Mouse (Mus musculus): ENCODE measurements around the gene Selenon. TPM values are rescaled to one million over a fixed set of nuclear protein-coding genes. Genes with fewer than 3 reads are reported as not detected.
A peak's percentile ranks its signal among the peaks of the same experiment; 100 is the strongest.

Selenon gene
- polyA plus RNA-seq, 1 experiment from 2014 or later = 11.5 TPM

- H3K4me3 ChIP-seq (replicated peaks) = no peak overlapping the region
- WGBS = 94% methylated on average over 9 of the region's 9 CpGs
Measured at GRCm38 (mm10) chr4:134588287-134588686, 36.3 kb upstream of the Selenon start.

GRCm38 (mm10) chr4:134587636-134588197 is 35.8 kb upstream of the Selenon start:
- no peak overlapping the region for H3K4me3 ChIP-seq (replicated peaks)
- no peaks in the 10 kb centered on the region for H3K27me3 ChIP-seq
- no peaks in the 10 kb centered on the region for H3K36me3 ChIP-seq
- H3K27ac ChIP-seq = no peak overlapping the region
- 70% methylated on average over 11 of the region's 11 CpGs for WGBS
- no peak overlapping the region for H3K9ac ChIP-seq (replicated peaks)
- no peak for ATAC-seq
- peaks cover 22% of the 10 kb centered on the region for H3K4me1 ChIP-seq (replicated peaks)
- no peak overlapping the region for H3K4me2 ChIP-seq (replicated peaks)
- no peaks in the 10 kb centered on the region for H3K9me3 ChIP-seq

More at GRCm38 (mm10) chr4:134588287-134588686, 36.3 kb upstream of the Selenon start:
- H3K27ac ChIP-seq = no peak overlapping the region
- H3K9me3 ChIP-seq = no peaks in the 10 kb centered on the region
- H3K9ac ChIP-seq (replicated peaks) = no peak overlapping the region
- H3K4me1 ChIP-seq (replicated peaks) = peaks cover 23% of the 10 kb centered on the region
- H3K36me3 ChIP-seq = no peaks in the 10 kb centered on the region
- no peak for ATAC-seq
- no peak overlapping the region for H3K4me2 ChIP-seq (replicated peaks)
- H3K27me3 ChIP-seq = no peaks in the 10 kb centered on the region

GRCm38 (mm10) chr4:134586631-134587030 is 34.7 kb upstream of the Selenon start:
- H3K9me3 ChIP-seq = no peaks in the 10 kb centered on the region
- H3K4me1 ChIP-seq (replicated peaks) = peaks cover 14% of the 10 kb centered on the region
- no peak overlapping the region for H3K4me2 ChIP-seq (replicated peaks)
- H3K27me3 ChIP-seq = no peaks in the 10 kb centered on the region
- no peaks in the 10 kb centered on the region for H3K36me3 ChIP-seq
- H3K9ac ChIP-seq (replicated peaks) = no peak overlapping the region
- ATAC-seq = no peak
- no peak overlapping the region for H3K4me3 ChIP-seq (replicated peaks)
- WGBS = 94% methylated on average over 1 of the region's 1 CpGs
- no peak overlapping the region for H3K27ac ChIP-seq

GRCm38 (mm10) chr4:134586126-134586525 is 34.2 kb upstream of the Selenon start:
- ATAC-seq = no peak

GRCm38 (mm10) chr4:134583513-134583912 is 31.5 kb upstream of the Selenon start:
- peaks cover 29% of the 10 kb centered on the region for H3K4me1 ChIP-seq (replicated peaks)
- H3K4me3 ChIP-seq (replicated peaks) = no peak overlapping the region
- no peaks in the 10 kb centered on the region for H3K27me3 ChIP-seq
- ATAC-seq = no peak
- no peak overlapping the region for H3K9ac ChIP-seq (replicated peaks)
- no peaks in the 10 kb centered on the region for H3K9me3 ChIP-seq
- H3K27ac ChIP-seq = no peak overlapping the region
- WGBS = 75% methylated on average over 3 of the region's 3 CpGs
- H3K4me2 ChIP-seq (replicated peaks) = no peak overlapping the region
- no peaks in the 10 kb centered on the region for H3K36me3 ChIP-seq

More at GRCm38 (mm10) chr4:134586126-134586525, 34.2 kb upstream of the Selenon start:
- WGBS = 91% methylated on average over 7 of the region's 7 CpGs
- Histone ChIP-seq H3K4me3 (replicated peaks) (no peak overlapping the region), H3K27me3 (no peaks in the 10 kb centered on the region), H3K9me3 (no peaks in the 10 kb centered on the region), H3K36me3 (no peaks in the 10 kb centered on the region), H3K9ac (replicated peaks) (no peak overlapping the region), H3K4me1 (replicated peaks) (peaks cover 14% of the 10 kb centered on the region), H3K4me2 (replicated peaks) (no peak overlapping the region), H3K27ac (no peak overlapping the region)

GRCm38 (mm10) chr4:134581365-134581764 is 29.4 kb upstream of the Selenon start:
- no peak overlapping the region for H3K4me3 ChIP-seq (replicated peaks)
- peaks cover 29% of the 10 kb centered on the region for H3K4me1 ChIP-seq (replicated peaks)
- 48% methylated on average over 8 of the region's 8 CpGs for WGBS
- H3K27ac ChIP-seq = 0 out of 2 replicates have a peak overlapping the region, but pooled peaks have one; percentile 42
- H3K9ac ChIP-seq (replicated peaks) = 0 out of 2 replicates have a peak overlapping the region, but pooled peaks have one; percentile 32
- H3K36me3 ChIP-seq = no peaks in the 10 kb centered on the region
- no peak for ATAC-seq
- no peaks in the 10 kb centered on the region for H3K9me3 ChIP-seq
- H3K4me2 ChIP-seq (replicated peaks) = no peak overlapping the region
- no peaks in the 10 kb centered on the region for H3K27me3 ChIP-seq

GRCm38 (mm10) chr4:134580351-134581148 is 28.6 kb upstream of the Selenon start:
- H3K27ac ChIP-seq = no peak overlapping the region
- no peak for ATAC-seq
- 73% methylated on average over 15 of the region's 15 CpGs for WGBS
- H3K36me3 ChIP-seq = no peaks in the 10 kb centered on the region
- H3K27me3 ChIP-seq = no peaks in the 10 kb centered on the region
- H3K4me1 ChIP-seq (replicated peaks) = peaks cover 34% of the 10 kb centered on the region
- no peak overlapping the region for H3K4me3 ChIP-seq (replicated peaks)
- H3K9me3 ChIP-seq = no peaks in the 10 kb centered on the region
- peak overlapping the region; percentile 10; the same call in 1 of the 2 replicates for H3K9ac ChIP-seq (replicated peaks)
- no peak overlapping the region for H3K4me2 ChIP-seq (replicated peaks)

GRCm38 (mm10) chr4:134579620-134580019 is 27.7 kb upstream of the Selenon start:
- Histone ChIP-seq H3K4me3 (replicated peaks) (no peak overlapping the region), H3K9me3 (no peaks in the 10 kb centered on the region), H3K36me3 (no peaks in the 10 kb centered on the region), H3K27ac (no peak overlapping the region), H3K4me1 (replicated peaks) (peaks cover 38% of the 10 kb centered on the region), H3K27me3 (no peaks in the 10 kb centered on the region), H3K9ac (replicated peaks) (no peak overlapping the region; the same call in 1 of the 2 replicates), H3K4me2 (replicated peaks) (no peak overlapping the region)
- WGBS = 27% methylated on average over 5 of the region's 5 CpGs
- ATAC-seq = 0 out of 2 replicates have a peak, but pooled peaks have one; percentile 26

GRCm38 (mm10) chr4:134579212-134579611 is 27.2 kb upstream of the Selenon start:
- WGBS = 19% methylated on average over 11 of the region's 11 CpGs
- no peaks in the 10 kb centered on the region for H3K9me3 ChIP-seq
- H3K4me2 ChIP-seq (replicated peaks) = no peak overlapping the region
- H3K4me1 ChIP-seq (replicated peaks) = peaks cover 38% of the 10 kb centered on the region
- no peak overlapping the region for H3K27ac ChIP-seq
- peaks cover 3% of the 10 kb centered on the region; the same call in 1 of the 2 replicates for H3K36me3 ChIP-seq
- no peaks in the 10 kb centered on the region for H3K27me3 ChIP-seq
- H3K9ac ChIP-seq (replicated peaks) = no peak overlapping the region
- 0 out of 2 replicates have a peak, but pooled peaks have one; percentile 34 for ATAC-seq
- H3K4me3 ChIP-seq (replicated peaks) = no peak overlapping the region

- Histone ChIP-seq H3K27me3 (no peaks in the 10 kb centered on the region), H3K4me2 (replicated peaks) (no peak overlapping the region), H3K9ac (replicated peaks) (no peak overlapping the region), H3K36me3 (peaks cover 3% of the 10 kb centered on the region; the same call in 1 of the 2 replicates), H3K4me1 (replicated peaks) (peaks cover 38% of the 10 kb centered on the region), H3K9me3 (no peaks in the 10 kb centered on the region), H3K4me3 (replicated peaks) (no peak overlapping the region), H3K27ac (no peak overlapping the region)
- no peak for ATAC-seq
- 70% methylated on average over 5 of the region's 5 CpGs for WGBS
Measured at GRCm38 (mm10) chr4:134578407-134578806, 26.4 kb upstream of the Selenon start.

- Histone ChIP-seq H3K9me3 (no peaks in the 10 kb centered on the region), H3K4me2 (replicated peaks) (no peak overlapping the region), H3K36me3 (peaks cover 3% of the 10 kb centered on the region; the same call in 1 of the 2 replicates), H3K4me3 (replicated peaks) (no peak overlapping the region), H3K27ac (no peak overlapping the region), H3K4me1 (replicated peaks) (peaks cover 38% of the 10 kb centered on the region), H3K9ac (replicated peaks) (no peak overlapping the region), H3K27me3 (no peaks in the 10 kb centered on the region)
- 74% methylated on average over 2 of the region's 2 CpGs for WGBS
- no peak for ATAC-seq
Measured at GRCm38 (mm10) chr4:134577281-134577680, 25.3 kb upstream of the Selenon start.

GRCm38 (mm10) chr4:134575486-134575885 is 23.5 kb upstream of the Selenon start:
- H3K27ac ChIP-seq = no peak overlapping the region
- H3K4me2 ChIP-seq (replicated peaks) = no peak overlapping the region
- 45% methylated on average over 11 of the region's 11 CpGs for WGBS
- H3K4me1 ChIP-seq (replicated peaks) = peaks cover 34% of the 10 kb centered on the region
- H3K36me3 ChIP-seq = peaks cover 3% of the 10 kb centered on the region; the same call in 1 of the 2 replicates
- no peak for ATAC-seq
- H3K27me3 ChIP-seq = no peaks in the 10 kb centered on the region
- H3K9me3 ChIP-seq = no peaks in the 10 kb centered on the region
- no peak overlapping the region for H3K4me3 ChIP-seq (replicated peaks)
- no peak overlapping the region for H3K9ac ChIP-seq (replicated peaks)
